Mouse (Mus musculus): ENCODE data around the gene Mab21l1. TPM values are rescaled to one million over a fixed set of nuclear protein-coding genes. Genes with fewer than 3 reads are reported as not detected.

The Mab21l1 gene
- not detected in 2 replicates for polyA plus RNA-seq (2012; ENCODE audit: low replicate concordance)

DNA sequence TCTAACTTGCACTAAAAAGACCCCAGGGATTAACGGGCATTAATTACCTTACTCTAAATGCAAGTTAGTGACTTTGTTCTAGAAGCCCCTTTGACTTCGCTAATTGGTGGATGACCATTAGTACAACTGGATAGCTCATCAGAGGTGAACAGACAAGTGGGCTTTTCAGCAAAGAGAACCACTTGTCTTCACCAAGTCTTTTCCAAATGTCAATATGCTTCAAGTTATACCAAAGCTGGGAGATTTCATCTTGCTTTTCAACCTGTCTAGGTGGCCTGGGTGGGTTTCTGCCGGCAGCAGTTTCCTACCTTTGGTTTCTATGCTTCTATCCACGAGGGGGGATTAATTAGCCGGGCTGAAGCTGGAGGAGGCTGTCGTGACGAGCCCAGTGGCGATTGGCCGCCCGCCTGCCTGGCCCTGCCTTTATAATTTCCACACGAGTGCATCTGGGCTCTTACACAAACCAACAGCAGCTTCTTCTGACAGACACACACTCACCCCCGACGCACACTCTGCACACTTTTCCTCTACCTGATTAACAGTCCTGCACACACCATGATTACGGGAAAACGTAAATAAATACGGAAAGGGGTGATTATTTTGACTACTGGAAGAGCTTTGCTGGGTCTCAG is at the start of gene Mab21l1:
TSS of gene Mab21l1 (plus strand) at position 455 of the 632 bp plus-strand sequence.

Data from leukemia stem cell, adult 10-12 weeks (primary cell).